Mouse (Mus musculus): ENCODE measurements around the gene Ahdc1. TPM values are rescaled to one million over a fixed set of nuclear protein-coding genes. Genes with fewer than 3 reads are reported as not detected.
"Not testable (repeated sequence)": the region's sequence is repeated elsewhere in the genome, so short reads cannot be mapped to it uniquely, and the experiment has no call there.

The Ahdc1 gene
- polyA plus RNA-seq, 1 experiment from 2014 or later, result 7.5 TPM

GRCm38 (mm10) chr4:133093056-133093455, 82.0 kb downstream of the Ahdc1 start:
- Histone ChIP-seq H3K27me3 (ENCODE audit: control insufficient read depth, insufficient read depth, low read length) (peaks cover 2% of the 10 kb centered on the region; the same call in 1 of the 2 replicates), H3K36me3 (ENCODE audit: control insufficient read depth, insufficient read depth, low read length) (no peaks in the 10 kb centered on the region), H3K4me2 (ENCODE audit: low read depth, low read length, severe bottlenecking) (no peak overlapping the region), H3K4me3 (ENCODE audit: low read depth, low read length) (no peak overlapping the region), H3K27ac (ENCODE audit: low read depth, low read length) (no peak overlapping the region), H3K9ac (ENCODE audit: low read length) (no peak overlapping the region), H3K9me3 (ENCODE audit: control insufficient read depth, low read length) (no peaks in the 10 kb centered on the region), H3K4me1 (replicated peaks; ENCODE audit: control insufficient read depth, insufficient read depth, low read length) (peaks cover 22% of the 10 kb centered on the region)
- 63% methylated on average over 6 of the region's 6 CpGs for WGBS
- ATAC-seq (replicated peaks; ENCODE audit: low FRiP score) (no peak), DNase-seq (ENCODE audit: low spot score) (no peak)

DNA sequence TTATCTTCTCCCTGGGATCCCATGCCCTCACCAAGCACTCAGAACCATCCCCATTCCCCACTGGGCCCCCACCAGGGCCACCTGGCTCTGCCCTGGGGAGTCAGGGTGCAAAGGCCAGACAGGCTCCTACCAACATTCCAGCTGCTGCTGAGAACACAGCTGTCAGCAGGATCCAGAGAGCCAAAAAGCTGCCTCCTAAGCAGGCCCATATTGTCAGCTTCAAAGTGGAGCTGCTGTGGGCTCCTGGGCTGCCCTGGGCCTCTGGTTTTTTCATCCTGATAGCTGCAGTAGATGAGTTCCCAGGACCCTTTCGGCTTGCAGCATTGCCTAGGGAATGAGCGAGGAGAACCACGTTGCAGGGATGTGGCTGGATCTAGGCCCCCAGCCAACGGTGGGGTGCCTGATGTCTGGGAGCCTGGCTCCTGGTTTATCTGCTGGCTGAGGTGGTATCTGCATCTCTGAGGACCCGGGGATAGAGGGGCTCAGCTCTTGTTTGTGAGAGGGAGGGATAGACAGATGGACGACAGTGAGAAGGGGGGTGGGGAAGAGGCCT, 82.5 kb downstream of the Ahdc1 start:
- no peak for ATAC-seq (replicated peaks; ENCODE audit: low FRiP score)
- Histone ChIP-seq H3K9ac (ENCODE audit: low read length) (0 out of 2 replicates have a peak overlapping the region, but pooled peaks have one; percentile 2), H3K9me3 (ENCODE audit: control insufficient read depth, low read length) (no peaks in the 10 kb centered on the region), H3K4me2 (ENCODE audit: low read depth, low read length, severe bottlenecking) (no peak overlapping the region), H3K4me3 (ENCODE audit: low read depth, low read length) (no peak overlapping the region), H3K27me3 (ENCODE audit: control insufficient read depth, insufficient read depth, low read length) (peaks cover 2% of the 10 kb centered on the region; the same call in 1 of the 2 replicates), H3K36me3 (ENCODE audit: control insufficient read depth, insufficient read depth, low read length) (no peaks in the 10 kb centered on the region), H3K4me1 (replicated peaks; ENCODE audit: control insufficient read depth, insufficient read depth, low read length) (peaks cover 22% of the 10 kb centered on the region), H3K27ac (ENCODE audit: low read depth, low read length) (0 out of 2 replicates have a peak overlapping the region, but pooled peaks have one; percentile 1)
- DNase-seq (ENCODE audit: low spot score), result no peak
- WGBS, result 19% methylated on average over 6 of the region's 6 CpGs

- WGBS, result 18% methylated on average over 1 of the region's 1 CpGs
- Histone ChIP-seq H3K9me3 (ENCODE audit: control insufficient read depth, low read length) (no peaks in the 10 kb centered on the region), H3K27me3 (ENCODE audit: control insufficient read depth, insufficient read depth, low read length) (peaks cover 2% of the 10 kb centered on the region; the same call in 1 of the 2 replicates), H3K27ac (ENCODE audit: low read depth, low read length) (no peak overlapping the region), H3K4me3 (ENCODE audit: low read depth, low read length) (no peak overlapping the region), H3K36me3 (ENCODE audit: control insufficient read depth, insufficient read depth, low read length) (no peaks in the 10 kb centered on the region), H3K4me2 (ENCODE audit: low read depth, low read length, severe bottlenecking) (no peak overlapping the region), H3K9ac (ENCODE audit: low read length) (no peak overlapping the region), H3K4me1 (replicated peaks; ENCODE audit: control insufficient read depth, insufficient read depth, low read length) (peaks cover 22% of the 10 kb centered on the region)
- no peak for ATAC-seq (replicated peaks; ENCODE audit: low FRiP score)
- no peak for DNase-seq (ENCODE audit: low spot score)
Measured at GRCm38 (mm10) chr4:133094255-133094654, 83.2 kb downstream of the Ahdc1 start.

DNA sequence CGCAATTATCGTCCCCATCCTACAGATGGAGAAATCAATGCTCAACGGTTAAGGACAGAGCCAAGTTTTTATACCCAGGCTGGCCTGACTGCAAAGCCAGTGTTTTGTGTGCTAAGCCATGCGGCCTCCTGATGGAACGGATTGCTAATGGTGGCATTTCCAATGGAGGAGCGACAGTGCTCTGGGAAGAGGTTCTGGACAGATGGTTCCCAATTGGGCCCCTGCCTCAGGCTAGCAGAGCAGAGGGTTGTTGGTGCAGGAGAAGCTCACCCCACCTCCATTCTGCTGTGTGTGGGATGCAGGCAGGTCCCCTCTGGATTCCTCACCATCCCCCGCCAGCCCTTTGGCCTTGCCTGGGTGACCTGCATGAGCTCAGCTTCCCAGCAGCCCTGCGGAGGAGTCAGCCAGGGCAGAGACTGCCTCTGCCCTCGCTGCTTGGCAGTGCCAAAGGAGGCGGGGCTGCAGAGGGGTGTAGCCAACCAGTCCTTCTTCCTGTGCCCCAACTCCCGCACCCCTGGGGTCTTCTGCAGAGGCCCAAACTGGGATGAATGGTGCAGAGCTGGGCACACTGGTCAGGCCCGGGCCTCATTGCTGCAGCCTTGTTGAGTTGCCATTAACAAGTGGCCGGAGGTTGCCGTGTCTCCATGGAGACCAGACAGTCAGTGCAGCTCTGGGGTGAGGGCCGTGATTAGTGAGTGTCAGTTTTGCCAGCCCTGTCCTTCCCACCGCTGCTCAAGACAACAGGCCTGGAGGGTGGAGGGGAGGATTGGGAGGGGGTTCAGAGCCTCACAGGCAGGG, 84.1 kb downstream of the Ahdc1 start:
- peak overlapping the region; percentile 70 for H3K27ac ChIP-seq (ENCODE audit: low read depth, low read length)
- peak; percentile 78 for DNase-seq (ENCODE audit: low spot score)
- peak overlapping the region; percentile 39; the same call in 1 of the 2 replicates for H3K9ac ChIP-seq (ENCODE audit: low read length)
- ATAC-seq (replicated peaks; ENCODE audit: low FRiP score), result peak; percentile 77
- H3K9me3 ChIP-seq (ENCODE audit: control insufficient read depth, low read length), result no peaks in the 10 kb centered on the region
- H3K36me3 ChIP-seq (ENCODE audit: control insufficient read depth, insufficient read depth, low read length), result no peaks in the 10 kb centered on the region
- 23% methylated on average over 16 of the region's 16 CpGs for WGBS
- H3K27me3 ChIP-seq (ENCODE audit: control insufficient read depth, insufficient read depth, low read length), result peaks cover 2% of the 10 kb centered on the region; the same call in 1 of the 2 replicates
- H3K4me3 ChIP-seq (ENCODE audit: low read depth, low read length), result peak overlapping the region; percentile 6; the same call in 1 of the 2 replicates
- peaks cover 22% of the 10 kb centered on the region for H3K4me1 ChIP-seq (replicated peaks; ENCODE audit: control insufficient read depth, insufficient read depth, low read length)
- peak overlapping the region; percentile 41 for H3K4me2 ChIP-seq (ENCODE audit: low read depth, low read length, severe bottlenecking)

DNA sequence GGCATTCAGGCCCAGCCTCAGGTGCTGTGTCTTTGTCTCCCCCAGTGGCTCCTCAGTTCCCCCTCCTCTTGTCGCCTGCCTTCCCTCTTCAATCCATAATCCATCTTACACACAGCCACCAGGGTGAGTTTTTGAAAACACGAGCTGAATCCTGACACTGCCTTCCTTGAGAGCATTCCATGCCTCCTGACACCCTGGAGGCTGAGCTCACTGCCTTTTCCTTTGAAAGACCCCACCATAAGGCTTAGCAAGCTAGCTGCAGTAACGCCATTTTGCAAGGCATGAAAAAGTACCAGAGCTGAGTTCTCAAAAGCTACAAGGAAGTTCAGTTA, 84.6 kb downstream of the Ahdc1 start:
- H3K27ac ChIP-seq (ENCODE audit: low read depth, low read length), result peak overlapping the region; percentile 70
- not testable (repeated sequence) for H3K36me3 ChIP-seq (ENCODE audit: control insufficient read depth, insufficient read depth, low read length); H3K9me3 ChIP-seq (ENCODE audit: control insufficient read depth, low read length); DNase-seq (ENCODE audit: low spot score); ATAC-seq (replicated peaks; ENCODE audit: low FRiP score); H3K27me3 ChIP-seq (ENCODE audit: control insufficient read depth, insufficient read depth, low read length)
- peak overlapping the region; percentile 6; the same call in 1 of the 2 replicates for H3K4me3 ChIP-seq (ENCODE audit: low read depth, low read length)
- peak overlapping the region; percentile 41 for H3K4me2 ChIP-seq (ENCODE audit: low read depth, low read length, severe bottlenecking)
- WGBS, result 14% methylated on average over 3 of the region's 3 CpGs
- H3K9ac ChIP-seq (ENCODE audit: low read length), result peak overlapping the region; percentile 12; the same call in 1 of the 2 replicates
- H3K4me1 ChIP-seq (replicated peaks; ENCODE audit: control insufficient read depth, insufficient read depth, low read length), result peaks cover 18% of the 10 kb centered on the region

GRCm38 (mm10) chr4:133096671-133097070, 85.6 kb downstream of the Ahdc1 start:
- H3K27ac ChIP-seq (ENCODE audit: low read depth, low read length); H3K9ac ChIP-seq (ENCODE audit: low read length); DNase-seq (ENCODE audit: low spot score); H3K4me2 ChIP-seq (ENCODE audit: low read depth, low read length, severe bottlenecking); ATAC-seq (replicated peaks; ENCODE audit: low FRiP score); H3K9me3 ChIP-seq (ENCODE audit: control insufficient read depth, low read length); H3K27me3 ChIP-seq (ENCODE audit: control insufficient read depth, insufficient read depth, low read length); H3K36me3 ChIP-seq (ENCODE audit: control insufficient read depth, insufficient read depth, low read length): not testable (repeated sequence)
- under 1% methylated on average over 11 of the region's 26 CpGs for WGBS
- peak overlapping the region; percentile 24; the same call in 1 of the 2 replicates for H3K4me3 ChIP-seq (ENCODE audit: low read depth, low read length)
- peaks cover 18% of the 10 kb centered on the region for H3K4me1 ChIP-seq (replicated peaks; ENCODE audit: control insufficient read depth, insufficient read depth, low read length)

DNA sequence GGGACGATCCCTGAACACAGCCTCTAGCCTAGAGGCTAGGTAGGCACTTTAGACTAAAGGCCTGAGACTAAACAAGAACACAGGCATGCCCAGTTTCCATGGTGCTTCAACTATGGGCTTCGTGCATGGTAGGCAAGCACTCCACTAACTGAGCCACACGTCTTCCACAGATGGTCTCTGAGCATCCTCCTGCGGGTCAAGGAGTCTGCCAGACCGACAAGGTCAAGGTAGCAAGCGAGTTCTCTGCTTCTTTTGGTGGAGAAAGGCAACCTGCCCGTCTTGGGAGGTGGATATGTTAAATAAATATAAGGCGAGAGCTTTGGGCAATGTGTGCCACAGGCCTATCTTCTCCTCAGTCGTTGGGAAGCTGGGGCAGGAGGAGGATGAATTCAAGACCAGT, 90.7 kb downstream of the Ahdc1 start:
- H3K9ac ChIP-seq (ENCODE audit: low read length), result no peak overlapping the region
- H3K27me3 ChIP-seq (ENCODE audit: control insufficient read depth, insufficient read depth, low read length), result no peaks in the 10 kb centered on the region
- ATAC-seq (replicated peaks; ENCODE audit: low FRiP score) (no peak), DNase-seq (ENCODE audit: low spot score) (no peak)
- no peak overlapping the region for H3K4me2 ChIP-seq (ENCODE audit: low read depth, low read length, severe bottlenecking)
- H3K9me3 ChIP-seq (ENCODE audit: control insufficient read depth, low read length), result no peaks in the 10 kb centered on the region
- no peak overlapping the region for H3K4me3 ChIP-seq (ENCODE audit: low read depth, low read length)
- no peak overlapping the region for H3K27ac ChIP-seq (ENCODE audit: low read depth, low read length)
- H3K4me1 ChIP-seq (replicated peaks; ENCODE audit: control insufficient read depth, insufficient read depth, low read length), result 0 out of 2 replicates have a peak, but pooled peaks cover 3% of the 10 kb centered on the region
- H3K36me3 ChIP-seq (ENCODE audit: control insufficient read depth, insufficient read depth, low read length), result no peaks in the 10 kb centered on the region
- 83% methylated on average over 9 of the region's 9 CpGs for WGBS

- DNase-seq (ENCODE audit: low spot score) (no peak), ATAC-seq (replicated peaks; ENCODE audit: low FRiP score) (no peak)
- no peak overlapping the region for H3K9ac ChIP-seq (ENCODE audit: low read length)
- H3K9me3 ChIP-seq (ENCODE audit: control insufficient read depth, low read length), result no peaks in the 10 kb centered on the region
- H3K36me3 ChIP-seq (ENCODE audit: control insufficient read depth, insufficient read depth, low read length), result no peaks in the 10 kb centered on the region
- H3K27ac ChIP-seq (ENCODE audit: low read depth, low read length), result no peak overlapping the region
- no peak overlapping the region for H3K4me3 ChIP-seq (ENCODE audit: low read depth, low read length)
- H3K4me2 ChIP-seq (ENCODE audit: low read depth, low read length, severe bottlenecking), result no peak overlapping the region
- H3K27me3 ChIP-seq (ENCODE audit: control insufficient read depth, insufficient read depth, low read length), result no peaks in the 10 kb centered on the region
- 27% methylated on average over 15 of the region's 16 CpGs for WGBS
- H3K4me1 ChIP-seq (replicated peaks; ENCODE audit: control insufficient read depth, insufficient read depth, low read length), result 0 out of 2 replicates have a peak, but pooled peaks cover 3% of the 10 kb centered on the region
Measured at GRCm38 (mm10) chr4:133103525-133104193, 92.6 kb downstream of the Ahdc1 start.

Data from forebrain, embryonic 11.5 days (tissue).